Mouse (Mus musculus): ENCODE results near the gene Nr2e1. TPM values are rescaled to one million over a fixed set of nuclear protein-coding genes. Genes with fewer than 3 reads are reported as not detected.

Gene Nr2e1
- polyA plus RNA-seq, 1 experiment from 2014 or later: not detected

- 3% methylated on average over 15 of the region's 15 CpGs for WGBS (ENCODE audit: insufficient replicate concordance)
- Histone ChIP-seq H3K9ac (ENCODE audit: low read depth, low read length) (no peak overlapping the region), H3K4me3 (ENCODE audit: low read depth, low read length) (no peak overlapping the region), H3K4me1 (ENCODE audit: control insufficient read depth, low read depth, low read length) (no peaks in the 10 kb centered on the region; the same call in 1 of the 2 replicates), H3K27ac (ENCODE audit: low read length) (no peak overlapping the region), H3K27me3 (ENCODE audit: control insufficient read depth, insufficient read depth, low read depth, low read length) (peaks cover 98% of the 10 kb centered on the region), H3K4me2 (ENCODE audit: low read depth, low read length) (no peak overlapping the region), H3K9me3 (replicated peaks; ENCODE audit: control insufficient read depth, low read length) (no peaks in the 10 kb centered on the region), H3K36me3 (ENCODE audit: control insufficient read depth, insufficient read depth) (no peaks in the 10 kb centered on the region)
- no peak for ATAC-seq (ENCODE audit: low read depth)
Observed at GRCm38 (mm10) chr10:42577525-42578280, 5.7 kb downstream of the Nr2e1 start.

GRCm38 (mm10) chr10:42574639-42575038 is 8.8 kb downstream of the Nr2e1 start:
- peaks cover 95% of the 10 kb centered on the region for H3K27me3 ChIP-seq (ENCODE audit: control insufficient read depth, insufficient read depth, low read depth, low read length)
- H3K9ac ChIP-seq (ENCODE audit: low read depth, low read length): no peak overlapping the region
- no peaks in the 10 kb centered on the region for H3K4me1 ChIP-seq (ENCODE audit: control insufficient read depth, low read depth, low read length)
- no peak for ATAC-seq (ENCODE audit: low read depth)
- WGBS (ENCODE audit: insufficient replicate concordance): 4% methylated on average over 10 of the region's 10 CpGs
- H3K4me3 ChIP-seq (ENCODE audit: low read depth, low read length): no peak overlapping the region
- no peak overlapping the region for H3K4me2 ChIP-seq (ENCODE audit: low read depth, low read length)
- no peak overlapping the region for H3K27ac ChIP-seq (ENCODE audit: low read length)
- no peaks in the 10 kb centered on the region for H3K9me3 ChIP-seq (replicated peaks; ENCODE audit: control insufficient read depth, low read length)
- H3K36me3 ChIP-seq (ENCODE audit: control insufficient read depth, insufficient read depth): no peaks in the 10 kb centered on the region

DNA sequence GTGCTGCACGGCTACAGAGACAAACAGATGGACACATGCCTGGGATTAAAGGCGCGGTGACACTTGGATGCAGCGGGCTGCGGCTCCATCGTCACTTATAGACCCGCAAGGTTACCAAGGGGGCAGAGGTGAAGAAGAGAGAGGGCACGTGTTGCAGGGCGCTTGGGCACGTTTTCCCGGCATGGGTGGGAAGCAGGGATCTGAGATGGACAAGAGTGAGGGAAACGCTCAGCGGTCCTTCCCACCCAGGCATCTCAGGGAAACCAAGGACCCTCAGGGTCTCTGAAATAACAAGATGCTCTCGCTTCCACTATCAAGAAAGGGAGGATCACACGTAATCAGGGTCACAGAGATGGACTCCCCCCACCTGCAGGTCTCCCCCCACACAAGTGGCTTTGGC is 10.5 kb downstream of the Nr2e1 start:
- 3% methylated on average over 15 of the region's 15 CpGs for WGBS (ENCODE audit: insufficient replicate concordance)
- Histone ChIP-seq H3K9ac (ENCODE audit: low read depth, low read length) (no peak overlapping the region), H3K27me3 (ENCODE audit: control insufficient read depth, insufficient read depth, low read depth, low read length) (peaks cover 91% of the 10 kb centered on the region), H3K4me2 (ENCODE audit: low read depth, low read length) (no peak overlapping the region), H3K27ac (ENCODE audit: low read length) (no peak overlapping the region), H3K4me1 (ENCODE audit: control insufficient read depth, low read depth, low read length) (no peaks in the 10 kb centered on the region), H3K4me3 (ENCODE audit: low read depth, low read length) (no peak overlapping the region), H3K9me3 (replicated peaks; ENCODE audit: control insufficient read depth, low read length) (no peaks in the 10 kb centered on the region), H3K36me3 (ENCODE audit: control insufficient read depth, insufficient read depth) (no peaks in the 10 kb centered on the region)
- ATAC-seq (ENCODE audit: low read depth): no peak

DNA sequence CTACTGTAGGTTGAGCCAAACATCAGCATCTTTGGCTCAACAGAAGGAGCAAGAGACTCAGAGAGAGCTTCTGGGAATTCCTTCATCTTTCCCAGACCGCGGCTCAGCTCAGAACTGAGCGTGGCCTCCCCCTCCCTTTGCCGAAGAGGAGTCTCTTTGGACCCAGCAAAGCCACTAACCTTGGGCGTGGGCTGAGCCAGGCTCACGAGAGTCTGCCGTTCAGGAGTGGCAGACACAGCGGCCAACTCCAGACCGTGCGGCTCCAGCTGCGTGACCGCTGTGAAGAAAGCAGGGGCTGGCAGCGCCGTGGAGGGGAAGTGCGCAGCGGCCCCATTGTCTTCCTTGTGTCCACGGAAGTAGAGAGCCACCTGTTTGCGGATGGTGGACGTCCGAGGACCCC is 10.9 kb downstream of the Nr2e1 start:
- Histone ChIP-seq H3K27ac (ENCODE audit: low read length) (no peak overlapping the region), H3K36me3 (ENCODE audit: control insufficient read depth, insufficient read depth) (no peaks in the 10 kb centered on the region), H3K4me2 (ENCODE audit: low read depth, low read length) (no peak overlapping the region), H3K4me3 (ENCODE audit: low read depth, low read length) (no peak overlapping the region), H3K27me3 (ENCODE audit: control insufficient read depth, insufficient read depth, low read depth, low read length) (peaks cover 90% of the 10 kb centered on the region), H3K9ac (ENCODE audit: low read depth, low read length) (no peak overlapping the region), H3K4me1 (ENCODE audit: control insufficient read depth, low read depth, low read length) (no peaks in the 10 kb centered on the region), H3K9me3 (replicated peaks; ENCODE audit: control insufficient read depth, low read length) (no peaks in the 10 kb centered on the region)
- 3% methylated on average over 20 of the region's 20 CpGs for WGBS (ENCODE audit: insufficient replicate concordance)
- ATAC-seq (ENCODE audit: low read depth): no peak

- Histone ChIP-seq H3K9me3 (replicated peaks; ENCODE audit: control insufficient read depth, low read length) (no peaks in the 10 kb centered on the region), H3K27me3 (ENCODE audit: control insufficient read depth, insufficient read depth, low read depth, low read length) (peaks cover 45% of the 10 kb centered on the region)
Observed at GRCm38 (mm10) chr10:42562272-42562671, 21.2 kb downstream of the Nr2e1 start.

GRCm38 (mm10) chr10:42559581-42560200 is 23.7 kb downstream of the Nr2e1 start:
- Histone ChIP-seq H3K36me3 (ENCODE audit: control insufficient read depth, insufficient read depth) (no peaks in the 10 kb centered on the region), H3K4me2 (ENCODE audit: low read depth, low read length) (no peak overlapping the region), H3K27ac (ENCODE audit: low read length) (no peak overlapping the region), H3K4me3 (ENCODE audit: low read depth, low read length) (no peak overlapping the region), H3K9ac (ENCODE audit: low read depth, low read length) (no peak overlapping the region), H3K4me1 (ENCODE audit: control insufficient read depth, low read depth, low read length) (no peaks in the 10 kb centered on the region), H3K9me3 (replicated peaks; ENCODE audit: control insufficient read depth, low read length) (no peaks in the 10 kb centered on the region), H3K27me3 (ENCODE audit: control insufficient read depth, insufficient read depth, low read depth, low read length) (peaks cover 23% of the 10 kb centered on the region)
- WGBS (ENCODE audit: insufficient replicate concordance): 45% methylated on average over 5 of the region's 5 CpGs
- no peak for ATAC-seq (ENCODE audit: low read depth)

More at GRCm38 (mm10) chr10:42562272-42562671, 21.2 kb downstream of the Nr2e1 start:
- WGBS (ENCODE audit: insufficient replicate concordance): 2% methylated on average over 12 of the region's 12 CpGs
- Histone ChIP-seq H3K4me1 (ENCODE audit: control insufficient read depth, low read depth, low read length) (no peaks in the 10 kb centered on the region), H3K27ac (ENCODE audit: low read length) (no peak overlapping the region), H3K9ac (ENCODE audit: low read depth, low read length) (no peak overlapping the region), H3K4me2 (ENCODE audit: low read depth, low read length) (no peak overlapping the region), H3K4me3 (ENCODE audit: low read depth, low read length) (no peak overlapping the region), H3K36me3 (ENCODE audit: control insufficient read depth, insufficient read depth) (no peaks in the 10 kb centered on the region)
- ATAC-seq (ENCODE audit: low read depth): no peak

DNA sequence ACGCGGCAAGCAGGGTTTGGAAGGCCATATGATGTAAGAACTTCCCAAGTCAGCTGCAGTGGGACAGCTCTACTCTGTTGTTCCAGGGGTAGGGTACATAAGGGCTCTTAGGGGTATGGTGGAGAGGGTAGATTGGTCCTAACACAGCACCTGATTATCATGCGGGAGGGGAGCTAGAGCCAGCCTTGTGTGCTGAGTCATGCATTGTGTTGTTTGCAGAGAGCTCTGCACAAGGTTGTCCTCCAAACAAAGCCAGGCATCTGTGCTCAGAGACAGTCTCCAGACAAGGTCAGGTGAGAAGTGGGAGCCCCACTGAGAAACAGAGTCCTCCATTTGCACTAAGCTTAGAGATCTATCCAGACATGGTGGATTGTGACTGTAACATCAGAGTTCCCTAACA is 36.9 kb downstream of the Nr2e1 start:
- H3K27me3 ChIP-seq (ENCODE audit: control insufficient read depth, insufficient read depth, low read depth, low read length): no peaks in the 10 kb centered on the region; the same call in 1 of the 2 replicates
- H3K27ac ChIP-seq (ENCODE audit: low read length): no peak overlapping the region
- ATAC-seq (ENCODE audit: low read depth): peak; percentile 74
- H3K9me3 ChIP-seq (replicated peaks; ENCODE audit: control insufficient read depth, low read length): no peaks in the 10 kb centered on the region
- no peak overlapping the region for H3K9ac ChIP-seq (ENCODE audit: low read depth, low read length)
- H3K36me3 ChIP-seq (ENCODE audit: control insufficient read depth, insufficient read depth): no peaks in the 10 kb centered on the region
- no peak overlapping the region for H3K4me3 ChIP-seq (ENCODE audit: low read depth, low read length)
- 75% methylated on average over 3 of the region's 3 CpGs for WGBS (ENCODE audit: insufficient replicate concordance)
- peaks cover 16% of the 10 kb centered on the region for H3K4me1 ChIP-seq (ENCODE audit: control insufficient read depth, low read depth, low read length)
- H3K4me2 ChIP-seq (ENCODE audit: low read depth, low read length): no peak overlapping the region

DNA sequence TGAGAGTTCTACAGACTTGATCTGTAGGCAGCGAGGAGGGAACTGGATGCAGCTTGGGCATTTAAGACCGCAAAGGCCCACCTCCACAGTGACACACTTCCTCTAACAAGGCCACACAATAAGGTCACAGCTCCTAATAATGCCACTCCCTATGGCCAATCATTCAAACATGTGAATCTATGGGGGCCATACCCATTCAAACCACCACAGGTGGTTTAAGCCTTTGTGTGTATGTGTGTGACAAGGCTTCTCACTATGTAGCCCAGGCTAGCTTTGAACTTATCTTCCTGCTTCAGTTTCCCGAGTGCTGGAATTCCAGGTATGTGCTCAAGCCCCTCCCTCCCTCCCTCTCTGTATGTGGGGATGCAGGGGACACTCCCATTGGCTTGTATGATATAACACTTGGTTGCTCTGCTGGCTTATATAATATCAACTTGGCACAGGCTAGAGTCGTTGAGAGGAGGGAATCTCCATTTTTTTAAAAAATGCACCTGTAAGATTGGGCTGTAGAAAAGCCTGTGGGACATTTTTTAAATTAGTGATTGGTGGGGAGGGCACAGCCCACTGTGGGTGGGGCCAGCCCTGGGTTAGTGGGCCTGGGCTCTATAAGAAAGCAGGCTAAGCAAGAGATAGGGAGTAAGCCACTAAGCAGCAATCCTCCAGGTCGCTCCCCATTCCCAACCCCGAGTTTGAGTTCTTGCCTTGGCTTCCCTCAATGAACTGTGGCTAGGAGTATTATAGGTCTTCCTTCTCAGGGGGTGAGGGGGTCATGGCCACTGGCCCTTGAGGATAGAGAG is 37.5 kb downstream of the Nr2e1 start:
- no peaks in the 10 kb centered on the region for H3K36me3 ChIP-seq (ENCODE audit: control insufficient read depth, insufficient read depth)
- WGBS (ENCODE audit: insufficient replicate concordance): 70% methylated on average over 6 of the region's 6 CpGs
- no peak for ATAC-seq (ENCODE audit: low read depth)
- no peaks in the 10 kb centered on the region for H3K27me3 ChIP-seq (ENCODE audit: control insufficient read depth, insufficient read depth, low read depth, low read length)
- H3K4me2 ChIP-seq (ENCODE audit: low read depth, low read length): no peak overlapping the region
- no peak overlapping the region for H3K4me3 ChIP-seq (ENCODE audit: low read depth, low read length)
- no peaks in the 10 kb centered on the region for H3K9me3 ChIP-seq (replicated peaks; ENCODE audit: control insufficient read depth, low read length)
- H3K27ac ChIP-seq (ENCODE audit: low read length): no peak overlapping the region
- peaks cover 16% of the 10 kb centered on the region for H3K4me1 ChIP-seq (ENCODE audit: control insufficient read depth, low read depth, low read length)
- H3K9ac ChIP-seq (ENCODE audit: low read depth, low read length): no peak overlapping the region
